Mouse (Mus musculus) embryonic facial prominence, embryonic 13.5 days (tissue): ENCODE measurements around the gene Emc10. TPM values are rescaled to one million over a fixed set of nuclear protein-coding genes. Genes with fewer than 3 reads are reported as not detected.

Experiments
- ATAC-seq: fragments of 200-750 bp; cut with Nextera tagmentation; 2 replicates; pipeline ENCODE4 v1.8.0; 2017; ENCODE audit warnings: low read depth; ENCODE audit not compliant: insufficient number of reproducible peaks, insufficient read depth, low FRiP score, low TSS enrichment
- H3K27ac ChIP-seq: fragments of 300-500 bp; sonication (generic); 2 replicates; pipeline ENCODE4 v1.5.1; 2015; ENCODE audit warnings: moderate library complexity, mild to moderate bottlenecking, inconsistent platforms
- H3K27me3 ChIP-seq: fragments of 300-500 bp; sonication (generic); 2 replicates; pipeline ENCODE4 v1.6.1; 2015; ENCODE audit warnings: mild to moderate bottlenecking, inconsistent platforms
- H3K36me3 ChIP-seq: fragments of 300-500 bp; sonication (generic); 2 replicates; pipeline ENCODE4 v1.6.1; 2015; ENCODE audit warnings: mild to moderate bottlenecking, inconsistent platforms
- H3K4me1 ChIP-seq: fragments of 300-500 bp; sonication (generic); 2 replicates; pipeline ENCODE4 v1.6.1; 2015; ENCODE audit warnings: inconsistent platforms
- H3K4me2 ChIP-seq: fragments of 300-500 bp; sonication (generic); 2 replicates; pipeline ENCODE4 v1.6.1; 2015; ENCODE audit warnings: moderate library complexity, mild to moderate bottlenecking, inconsistent platforms
- H3K4me3 ChIP-seq: fragments of 300-500 bp; sonication (generic); 2 replicates; pipeline ENCODE4 v1.5.1; 2015; ENCODE audit warnings: mild to moderate bottlenecking, inconsistent platforms
- H3K9ac ChIP-seq: fragments of 300-500 bp; sonication (generic); 2 replicates; pipeline ENCODE4 v1.6.1; 2015; ENCODE audit warnings: mild to moderate bottlenecking, inconsistent platforms
- H3K9me3 ChIP-seq: fragments of 300-500 bp; sonication (generic); 2 replicates; pipeline ENCODE4 v1.6.1; 2016; ENCODE audit warnings: inconsistent platforms
- WGBS: fragments of 180-500 bp; shearing (Covaris S2); methylation state at CpG from one replicate; pipeline ENCODE4 v1.1.7; 2015; ENCODE audit warnings: mixed read lengths; 5-methylcytosine and 5-hydroxymethylcytosine counted together
- polyA plus RNA-seq: library from polyadenylated mRNA; unstranded; fragments of >200 nt; fragmentation: Nextera tagmentation; extraction: Ambion mirVana; gene quantifications from 2 replicates; pipeline ENCODE4 v1.2.1, GENCODE M21; 2015

The Emc10 gene
- polyA plus RNA-seq, 1 experiment from 2014 or later, result 129 TPM

DNA sequence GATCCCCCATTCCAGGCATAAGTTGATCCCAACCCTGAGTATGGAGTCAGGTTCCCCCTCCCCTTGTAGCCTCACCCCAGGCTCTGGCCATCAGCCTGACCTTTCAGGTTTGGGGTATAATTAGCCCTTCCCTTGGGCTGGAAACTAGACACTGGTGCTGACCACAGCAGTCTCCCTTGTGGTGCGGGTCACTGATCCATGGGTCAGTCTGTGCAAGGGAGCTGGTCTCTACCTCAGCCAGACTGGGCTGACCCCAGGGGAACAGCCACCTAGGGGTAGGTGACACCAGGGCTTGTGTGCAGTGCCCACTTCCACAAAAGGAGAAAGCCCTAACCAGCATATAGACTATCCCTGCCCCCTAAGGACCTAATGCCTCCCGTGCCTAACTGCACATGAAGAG, 26.7 kb upstream of the Emc10 start:
- H3K4me2 ChIP-seq, result no peak overlapping the region
- 46% methylated on average over 2 of the region's 2 CpGs for WGBS
- no peak overlapping the region for H3K27ac ChIP-seq
- H3K9ac ChIP-seq, result no peak overlapping the region
- no peaks in the 10 kb centered on the region for H3K9me3 ChIP-seq
- ATAC-seq, result no peak
- peaks cover 24% of the 10 kb centered on the region for H3K4me1 ChIP-seq
- H3K36me3 ChIP-seq, result no peaks in the 10 kb centered on the region
- peaks cover 70% of the 10 kb centered on the region for H3K27me3 ChIP-seq
- H3K4me3 ChIP-seq, result no peak overlapping the region

DNA sequence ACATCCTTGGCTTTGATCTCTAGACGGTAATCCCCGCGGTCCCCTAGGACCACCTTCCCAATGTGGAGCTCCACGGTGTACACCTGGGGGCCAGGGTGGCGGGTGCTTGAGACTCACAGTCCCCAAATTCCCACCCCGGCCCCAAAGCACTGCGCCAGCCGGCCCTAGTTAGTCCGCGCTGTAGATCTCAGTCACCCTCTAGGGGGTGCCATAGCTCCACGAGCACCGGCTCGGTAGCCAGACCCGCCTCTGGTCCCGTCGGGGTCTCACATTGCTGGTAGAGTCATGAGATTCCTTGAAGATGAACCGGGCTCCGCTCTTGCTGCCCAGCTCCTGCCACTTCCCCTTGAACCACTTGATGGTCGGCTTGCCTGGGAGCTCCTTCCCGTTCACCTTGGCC, 25.4 kb upstream of the Emc10 start:
- Histone ChIP-seq H3K4me1 (peaks cover 18% of the 10 kb centered on the region), H3K27me3 (peaks cover 64% of the 10 kb centered on the region), H3K27ac (no peak overlapping the region), H3K9me3 (no peaks in the 10 kb centered on the region), H3K9ac (peak overlapping the region; percentile 44; the same call in 1 of the 2 replicates), H3K4me2 (peak overlapping the region; percentile 49), H3K36me3 (no peaks in the 10 kb centered on the region), H3K4me3 (no peak overlapping the region)
- WGBS, result 3% methylated on average over 20 of the region's 20 CpGs
- no peak for ATAC-seq

DNA sequence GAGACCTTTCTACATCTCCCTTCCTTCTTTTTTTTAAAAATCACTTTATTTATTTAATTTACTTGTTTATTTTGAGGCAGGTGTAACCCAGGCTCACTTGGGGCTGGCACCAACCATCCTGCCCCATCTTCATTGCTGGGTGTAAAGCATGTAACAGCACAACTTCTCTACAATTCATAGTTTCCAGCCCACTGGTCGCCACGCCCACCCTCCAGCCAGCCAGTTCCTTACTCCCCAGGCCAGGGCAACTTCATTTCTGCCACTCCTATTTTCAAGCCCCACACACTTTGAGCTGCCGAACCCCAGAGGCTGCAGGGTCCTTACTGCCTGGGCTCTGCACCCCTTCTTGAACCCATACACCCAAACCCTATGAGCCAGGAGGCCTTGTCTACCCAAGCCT, 24.7 kb upstream of the Emc10 start:
- H3K27ac ChIP-seq, result no peak overlapping the region
- ATAC-seq, result no peak
- no peak overlapping the region for H3K4me3 ChIP-seq
- peaks cover 59% of the 10 kb centered on the region for H3K27me3 ChIP-seq
- no peaks in the 10 kb centered on the region for H3K36me3 ChIP-seq
- H3K4me1 ChIP-seq, result peaks cover 18% of the 10 kb centered on the region
- no peaks in the 10 kb centered on the region for H3K9me3 ChIP-seq
- no peak overlapping the region for H3K4me2 ChIP-seq
- 72% methylated on average over 3 of the region's 3 CpGs for WGBS
- no peak overlapping the region for H3K9ac ChIP-seq

DNA sequence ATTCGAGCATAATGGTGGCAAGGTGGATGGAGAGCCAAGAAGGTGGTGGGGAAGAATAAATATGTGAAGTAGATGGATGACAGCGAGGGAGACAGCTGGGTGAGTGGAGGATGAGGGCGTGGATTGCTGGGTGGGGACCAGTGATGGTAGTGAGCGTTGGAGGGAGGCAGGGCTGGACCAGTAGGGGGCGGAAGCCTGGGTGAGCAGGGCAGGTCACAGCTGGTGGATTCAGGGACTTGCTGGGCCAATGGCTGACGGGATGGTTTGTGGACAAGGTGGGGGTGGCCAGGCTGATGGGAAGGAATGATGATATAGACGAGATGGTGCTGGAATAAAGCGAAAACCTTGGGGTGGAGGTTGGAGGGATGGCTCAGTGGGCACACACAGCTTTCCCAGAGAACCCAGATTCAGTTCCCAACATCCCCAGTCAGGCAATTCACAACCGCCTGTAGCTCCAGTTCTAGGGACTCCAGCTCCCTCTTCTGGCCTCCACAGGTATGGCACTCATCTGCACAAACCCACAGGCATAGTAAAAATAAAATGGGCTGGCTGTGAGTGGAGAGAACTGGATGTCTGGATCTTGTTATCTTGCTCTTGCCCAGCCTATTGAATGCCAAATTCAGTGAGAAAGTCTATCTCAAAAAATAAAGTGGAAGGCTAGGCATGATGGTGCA, 23.0 kb upstream of the Emc10 start:
- Histone ChIP-seq H3K9ac (no peak overlapping the region), H3K27ac (no peak overlapping the region), H3K9me3 (no peaks in the 10 kb centered on the region), H3K36me3 (no peaks in the 10 kb centered on the region), H3K4me2 (no peak overlapping the region), H3K27me3 (peaks cover 50% of the 10 kb centered on the region), H3K4me1 (peaks cover 6% of the 10 kb centered on the region), H3K4me3 (no peak overlapping the region)
- WGBS, result 69% methylated on average over 9 of the region's 9 CpGs
- no peak for ATAC-seq

DNA sequence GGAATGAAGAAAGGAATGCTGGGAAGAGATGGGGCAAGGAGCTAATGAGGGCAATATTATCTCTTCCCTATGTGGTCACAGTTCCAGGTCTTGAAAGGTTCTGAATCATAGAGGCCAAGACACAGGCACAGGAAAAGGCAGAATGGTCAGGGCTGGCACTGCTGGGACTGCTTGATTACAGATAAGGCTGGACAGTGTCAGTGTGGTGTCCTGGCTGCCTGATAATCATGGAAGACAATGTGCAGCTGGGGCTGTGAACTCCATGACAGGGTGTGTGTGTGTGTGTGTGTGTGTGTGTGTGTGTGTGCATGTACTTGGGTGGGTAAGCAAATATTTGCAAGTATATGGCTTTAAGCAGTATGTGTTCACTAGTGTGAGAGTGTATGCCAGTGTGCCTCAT, 11.2 kb upstream of the Emc10 start:
- Histone ChIP-seq H3K4me3 (no peak overlapping the region), H3K9ac (no peak overlapping the region), H3K27ac (no peak overlapping the region), H3K4me1 (no peaks in the 10 kb centered on the region), H3K27me3 (peaks cover 17% of the 10 kb centered on the region), H3K4me2 (no peak overlapping the region), H3K36me3 (no peaks in the 10 kb centered on the region), H3K9me3 (no peaks in the 10 kb centered on the region)
- ATAC-seq, result no peak

DNA sequence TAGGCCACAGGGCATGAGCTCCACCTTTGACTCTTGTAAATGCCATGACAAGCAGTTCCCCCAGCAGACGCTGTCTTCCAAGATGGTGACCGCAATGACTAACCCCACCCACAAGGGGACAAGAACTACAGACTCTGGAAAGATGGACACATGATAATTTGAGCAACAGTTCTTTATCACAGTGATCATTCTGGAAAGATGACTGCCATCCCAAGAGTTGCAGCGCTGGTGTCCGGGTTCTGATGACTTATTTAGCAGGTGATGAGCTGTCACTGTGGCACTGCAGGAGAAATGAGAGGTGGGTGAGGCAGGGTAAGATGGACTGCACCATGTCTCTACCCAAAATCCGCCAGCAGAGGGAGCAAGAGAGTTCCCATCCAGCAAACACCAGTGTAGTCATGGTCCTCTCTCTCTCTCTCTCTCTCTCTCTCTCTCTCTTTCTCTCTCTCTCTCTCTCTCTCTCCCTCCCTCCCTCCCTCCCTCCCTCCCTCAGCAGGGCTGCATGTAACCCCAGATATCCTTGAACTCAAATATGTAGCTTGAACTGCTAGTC, 5.3 kb upstream of the Emc10 start:
- Histone ChIP-seq H3K4me2 (no peak overlapping the region), H3K27me3 (peaks cover 8% of the 10 kb centered on the region; the same call in 1 of the 2 replicates), H3K9me3 (no peaks in the 10 kb centered on the region), H3K36me3 (no peaks in the 10 kb centered on the region), H3K4me3 (no peak overlapping the region), H3K4me1 (peaks cover 7% of the 10 kb centered on the region), H3K9ac (no peak overlapping the region), H3K27ac (no peak overlapping the region)
- ATAC-seq, result no peak
- WGBS, result 41% methylated on average over 5 of the region's 5 CpGs

DNA sequence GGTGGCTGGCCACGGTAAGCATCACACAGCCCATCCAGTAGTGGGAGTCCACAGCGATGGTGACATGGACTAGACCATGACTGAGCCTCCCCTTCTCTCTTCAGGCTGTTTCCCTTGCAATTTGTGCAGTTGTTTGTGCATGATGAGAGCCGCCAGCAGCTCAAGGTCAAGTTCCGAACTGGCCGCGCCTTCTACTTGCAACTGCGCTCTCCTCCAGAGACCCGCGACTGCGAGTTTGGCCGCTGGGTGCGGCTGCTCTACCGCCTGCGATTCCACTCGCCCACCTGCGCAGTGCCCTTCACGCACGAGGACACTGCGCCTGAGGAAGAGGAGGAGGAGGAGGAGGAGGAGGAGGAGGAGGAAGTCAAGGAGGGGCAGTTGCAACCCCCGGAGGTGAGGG, 3.7 kb upstream of the Emc10 start:
- Histone ChIP-seq H3K4me2 (no peak overlapping the region), H3K36me3 (no peaks in the 10 kb centered on the region), H3K27me3 (peaks cover 5% of the 10 kb centered on the region; the same call in 1 of the 2 replicates), H3K9me3 (no peaks in the 10 kb centered on the region), H3K9ac (no peak overlapping the region), H3K4me1 (peaks cover 14% of the 10 kb centered on the region), H3K4me3 (no peak overlapping the region), H3K27ac (no peak overlapping the region)
- ATAC-seq, result no peak
- 64% methylated on average over 20 of the region's 20 CpGs for WGBS

DNA sequence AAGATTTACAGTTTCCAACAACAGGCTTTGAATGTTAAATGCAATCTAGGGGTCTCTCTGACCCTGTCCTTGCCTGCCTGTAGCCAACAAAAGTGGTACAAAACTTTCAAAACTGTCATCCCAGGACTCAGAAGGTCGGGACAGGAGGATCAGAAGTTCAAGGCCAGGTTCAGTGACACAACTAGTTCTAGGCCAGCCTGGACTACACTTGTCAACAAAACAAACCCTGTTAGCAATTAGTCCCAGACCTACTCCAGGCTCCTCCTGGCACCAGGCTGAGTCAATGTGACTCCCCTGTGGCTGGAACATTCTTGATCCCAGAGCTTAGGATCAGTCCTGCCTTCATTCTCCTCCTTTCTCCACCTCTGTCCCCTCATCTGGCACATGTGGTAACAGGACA, 2.6 kb upstream of the Emc10 start:
- Histone ChIP-seq H3K4me3 (no peak overlapping the region), H3K36me3 (peaks cover 8% of the 10 kb centered on the region; the same call in 1 of the 2 replicates), H3K9ac (no peak overlapping the region), H3K4me2 (no peak overlapping the region), H3K27me3 (peaks cover 5% of the 10 kb centered on the region; the same call in 1 of the 2 replicates), H3K9me3 (no peaks in the 10 kb centered on the region), H3K4me1 (peaks cover 19% of the 10 kb centered on the region), H3K27ac (no peak overlapping the region)
- no peak for ATAC-seq
- WGBS, result 64% methylated on average over 1 of the region's 1 CpGs

DNA sequence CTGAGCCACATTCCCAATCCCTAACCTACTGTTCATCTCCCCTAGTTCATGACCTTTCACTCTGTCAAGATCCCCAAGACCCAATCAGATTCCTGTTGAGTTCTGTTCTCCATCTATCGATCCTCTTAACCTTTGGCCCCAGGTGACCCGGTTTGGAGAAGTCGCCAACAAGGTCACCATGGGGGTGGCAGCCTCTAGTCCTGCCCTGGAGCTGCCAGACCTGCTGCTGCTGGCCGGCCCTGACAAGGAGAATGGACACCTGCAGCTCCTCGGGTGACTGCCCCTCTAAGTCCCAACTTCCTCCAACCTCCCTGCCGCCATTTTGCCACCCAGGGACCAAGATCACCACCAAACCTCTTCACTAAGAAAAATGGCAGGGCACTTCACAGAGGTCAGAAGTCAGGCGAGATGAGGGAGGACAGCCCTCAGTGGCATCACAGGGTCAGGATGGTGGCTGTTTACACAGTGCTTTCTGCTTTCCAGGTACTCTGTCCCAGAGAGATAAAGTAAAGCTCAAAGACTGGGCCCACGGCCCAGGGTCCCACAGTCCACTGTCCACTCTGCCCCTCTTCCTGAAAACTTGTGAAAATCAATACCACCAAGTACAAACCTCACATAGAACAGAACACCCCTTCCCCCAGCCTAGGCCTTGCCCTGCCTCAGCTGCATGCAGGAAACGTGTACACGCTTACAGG, 1.2 kb upstream of the Emc10 start:
- no peaks in the 10 kb centered on the region for H3K9me3 ChIP-seq
- WGBS, result 81% methylated on average over 10 of the region's 10 CpGs
- peak overlapping the region; percentile 63 for H3K4me3 ChIP-seq
- peak overlapping the region; percentile 86 for H3K9ac ChIP-seq
- no peak for ATAC-seq
- H3K27me3 ChIP-seq, result peaks cover 5% of the 10 kb centered on the region; the same call in 1 of the 2 replicates
- H3K4me1 ChIP-seq, result peaks cover 19% of the 10 kb centered on the region
- peaks cover 23% of the 10 kb centered on the region for H3K36me3 ChIP-seq
- peak overlapping the region; percentile 84 for H3K4me2 ChIP-seq
- H3K27ac ChIP-seq, result 0 out of 2 replicates have a peak overlapping the region, but pooled peaks have one; percentile 94

DNA sequence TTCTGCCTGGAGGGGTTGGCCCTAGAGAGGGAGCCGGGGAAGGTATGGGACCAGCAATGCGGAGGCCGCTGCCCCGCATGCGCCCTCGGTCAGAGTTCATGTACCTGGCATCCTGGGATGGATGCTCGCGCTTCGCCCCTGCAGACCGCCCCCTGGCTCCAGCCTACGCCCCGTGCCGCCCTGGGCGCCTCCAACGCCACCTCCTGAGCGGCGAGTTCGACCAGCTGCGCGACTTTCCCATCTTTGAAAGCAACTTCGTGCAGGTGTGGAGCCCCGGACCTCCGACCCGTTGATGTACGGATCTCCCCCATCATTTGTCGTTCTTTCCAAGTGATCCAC, 411 bp upstream of the Emc10 start:
- H3K4me3 ChIP-seq, result peak overlapping the region; percentile 63
- peaks cover 30% of the 10 kb centered on the region for H3K36me3 ChIP-seq
- H3K9me3 ChIP-seq, result no peaks in the 10 kb centered on the region
- peak overlapping the region; percentile 94 for H3K27ac ChIP-seq
- H3K9ac ChIP-seq, result peak overlapping the region; percentile 86
- H3K4me1 ChIP-seq, result peaks cover 19% of the 10 kb centered on the region
- H3K4me2 ChIP-seq, result peak overlapping the region; percentile 84
- 1% methylated on average over 26 of the region's 26 CpGs for WGBS
- peaks cover 5% of the 10 kb centered on the region; the same call in 1 of the 2 replicates for H3K27me3 ChIP-seq
- ATAC-seq, result no peak; the same call in 1 of the 2 replicates

DNA sequence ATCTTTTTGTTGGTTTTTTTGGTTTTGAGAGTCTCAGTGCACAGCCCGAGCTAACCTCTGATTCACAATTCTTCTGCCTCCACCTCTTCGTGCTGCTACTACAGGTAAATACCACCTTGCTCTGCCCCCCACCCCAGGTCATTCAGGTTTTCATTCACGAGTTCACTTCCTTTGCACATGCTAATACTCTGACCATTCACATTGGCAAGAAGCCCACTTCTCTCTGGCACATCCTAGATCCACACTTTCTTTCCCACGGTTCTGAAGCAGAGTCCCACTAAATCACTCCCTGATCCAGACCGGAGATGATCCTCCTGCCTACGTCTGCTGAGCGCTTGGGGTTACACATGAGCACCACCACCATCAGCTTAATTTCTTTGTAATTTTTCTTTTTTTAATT, 1.2 kb downstream of the Emc10 start:
- H3K36me3 ChIP-seq, result peaks cover 47% of the 10 kb centered on the region
- peak overlapping the region; percentile 86; the same call in 1 of the 2 replicates for H3K9ac ChIP-seq
- no peaks in the 10 kb centered on the region for H3K9me3 ChIP-seq
- no peak for ATAC-seq
- H3K27ac ChIP-seq, result no peak overlapping the region
- peaks cover 5% of the 10 kb centered on the region; the same call in 1 of the 2 replicates for H3K27me3 ChIP-seq
- peak overlapping the region; percentile 84 for H3K4me2 ChIP-seq
- 85% methylated on average over 7 of the region's 7 CpGs for WGBS
- peaks cover 19% of the 10 kb centered on the region for H3K4me1 ChIP-seq
- peak overlapping the region; percentile 63 for H3K4me3 ChIP-seq

DNA sequence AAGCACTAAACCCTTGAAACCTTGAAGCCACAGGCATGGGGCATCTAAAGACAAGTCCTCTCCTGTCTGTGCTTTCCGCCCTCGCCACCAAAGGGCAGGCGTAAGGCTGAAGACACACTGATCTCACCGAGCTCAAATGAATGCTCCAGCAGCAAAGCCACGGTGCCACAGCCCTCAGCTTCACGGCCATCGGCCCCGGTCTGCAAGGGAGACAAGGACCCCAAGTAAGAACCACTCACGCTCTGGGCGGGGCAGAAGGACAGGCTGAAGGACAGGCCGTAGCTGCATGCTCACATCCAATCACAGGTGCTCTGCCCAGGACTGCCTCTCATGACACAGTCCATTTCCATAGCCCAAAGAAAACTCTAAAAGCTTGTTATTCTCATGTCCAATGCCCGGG, 1.6 kb downstream of the Emc10 start:
- Histone ChIP-seq H3K27me3 (0 out of 2 replicates have a peak, but pooled peaks cover 5% of the 10 kb centered on the region), H3K4me1 (peaks cover 19% of the 10 kb centered on the region), H3K9me3 (no peaks in the 10 kb centered on the region), H3K4me2 (peak overlapping the region; percentile 84; the same call in 1 of the 2 replicates), H3K9ac (no peak overlapping the region), H3K27ac (no peak overlapping the region), H3K4me3 (no peak overlapping the region), H3K36me3 (peaks cover 51% of the 10 kb centered on the region)
- ATAC-seq, result no peak
- 96% methylated on average over 12 of the region's 12 CpGs for WGBS
